15 mouse cellular contexts compared by ENCODE assay signal in genomic region chr4:137254206-137254976, GRCm38 (mm10).
"Had no signal": no experiment of that assay in that cellular context is flagged by ENCODE, and none has a peak within 500 bp of the region (broad histone marks: within the 10 kb centered on the region; RNA-seq: fewer than 3 reads in every experiment).

No protein-coding gene starts in this region.

- H3K4me2 ChIP-seq: intestine, embryonic 15.5 days; liver, embryonic 13.5 days; midbrain, embryonic 13.5 days; stomach, embryonic 15.5 days had no signal

- H3K27ac ChIP-seq: intestine, embryonic 15.5 days; layer of hippocampus, adult 2 months; liver, embryonic 13.5 days; midbrain, embryonic 10.5 days; midbrain, embryonic 13.5 days; stomach, embryonic 15.5 days had no signal

- H3K36me3 ChIP-seq: intestine, embryonic 15.5 days; liver, embryonic 13.5 days; midbrain, embryonic 10.5 days; midbrain, embryonic 13.5 days; stomach, embryonic 15.5 days had no signal

- H3K9me3 ChIP-seq: intestine, embryonic 15.5 days; midbrain, embryonic 10.5 days; midbrain, embryonic 13.5 days; stomach, embryonic 15.5 days had no signal

- H3K9ac ChIP-seq: intestine, embryonic 15.5 days; liver, embryonic 13.5 days; midbrain, embryonic 13.5 days; stomach, embryonic 15.5 days had no signal

- ATAC-seq: intestine, embryonic 15.5 days; lung, postnatal 0 days; midbrain, embryonic 13.5 days had no signal

- H3K4me1 ChIP-seq: megakaryocyte, embryonic 14.5 days; midbrain, embryonic 13.5 days had no signal

- H3K4me3 ChIP-seq: intestine, embryonic 15.5 days; layer of hippocampus, adult 2 months; liver, embryonic 13.5 days; midbrain, embryonic 10.5 days; midbrain, embryonic 13.5 days; stomach, embryonic 15.5 days had no signal

- H3K27me3 ChIP-seq: intestine, embryonic 15.5 days; liver, embryonic 13.5 days; midbrain, embryonic 13.5 days; stomach, embryonic 15.5 days had no signal

- DNase-seq: kidney, adult 11 months; kidney, adult 9 months; kidney, postnatal 25 days; layer of hippocampus, adult 9-11 months; liver, embryonic 13.5 days; lung, adult 2 months; thymus, adult 2 months; thymus, postnatal 25 days had no signal
